In genomic region chr11:70528610-70529009, GRCm38 (mm10) we compare ENCODE assay signal across 31 mouse cellular contexts. TPM values are rescaled to one million over a fixed set of nuclear protein-coding genes. Genes with fewer than 3 reads are reported as not detected.
"Had no signal": no experiment of that assay in that cellular context is flagged by ENCODE, and none has a peak within 500 bp of the region (broad histone marks: within the 10 kb centered on the region; RNA-seq: fewer than 3 reads in every experiment).

No protein-coding gene starts in this region.

- H3K4me3 ChIP-seq: kidney, embryonic 15.5 days; left cerebral cortex, adult 2 months; limb, embryonic 12.5 days; limb, embryonic 15.5 days; lung, embryonic 15.5 days; midbrain, embryonic 12.5 days; midbrain, embryonic 15.5 days; neural tube, embryonic 13.5 days had no signal

- H3K27ac ChIP-seq: kidney, embryonic 15.5 days; left cerebral cortex, adult 2 months; limb, embryonic 12.5 days; limb, embryonic 15.5 days; liver, embryonic 14.5 days; lung, embryonic 15.5 days; midbrain, embryonic 12.5 days; midbrain, embryonic 15.5 days; neural tube, embryonic 13.5 days; stomach, postnatal 0 days had no signal

- H3K4me2 ChIP-seq: kidney, embryonic 15.5 days; limb, embryonic 12.5 days; limb, embryonic 15.5 days; liver, embryonic 11.5 days; lung, embryonic 15.5 days; midbrain, embryonic 12.5 days; midbrain, embryonic 15.5 days; neural tube, embryonic 13.5 days had no signal

- DNase-seq: kidney, adult 11 months; kidney, adult 8-10 months; kidney, postnatal 10 days; kidney, postnatal 36 days; left cerebral cortex, postnatal 4 days; liver, postnatal 0 days; lung, postnatal 10 days; lung, postnatal 4 days; retina, postnatal 1 day; right cerebral cortex, postnatal 25 days; spleen, adult 18-20 months; thymus, adult 2 months; thymus, postnatal 14 days; thymus, postnatal 4 days had no signal

- H3K27me3 ChIP-seq: kidney, embryonic 15.5 days; limb, embryonic 12.5 days; limb, embryonic 15.5 days; lung, embryonic 15.5 days; midbrain, embryonic 12.5 days; midbrain, embryonic 15.5 days; neural tube, embryonic 13.5 days had no signal

RNA-seq across cellular contexts. Expression of gene Gm40193, which starts 4.1 kb away (rescaled TPM):
- total RNA-seq: layer of hippocampus, adult 8-10 months; layer of hippocampus, postnatal 25 days; left cerebral cortex, adult 2 months; left cerebral cortex, postnatal 10 days; left cerebral cortex, postnatal 4 days; megakaryocyte, adult 5-6 weeks; neutrophil, adult 5-6 weeks had no signal
- polyA plus RNA-seq: kidney, embryonic 15.5 days; limb, embryonic 12.5 days; limb, embryonic 15.5 days; liver, embryonic 11.5 days; liver, embryonic 14.5 days; liver, postnatal 0 days; lung, embryonic 15.5 days; midbrain, embryonic 12.5 days; midbrain, embryonic 15.5 days; neural tube, embryonic 13.5 days; stomach, embryonic 14.5 days; stomach, postnatal 0 days; thymus, adult 2 months had no signal

RNA-seq across cellular contexts. Expression of gene Gltpd2, which starts 9.6 kb away (rescaled TPM):
- total RNA-seq: layer of hippocampus, adult 8-10 months; layer of hippocampus, postnatal 25 days; left cerebral cortex, adult 2 months; left cerebral cortex, postnatal 10 days; left cerebral cortex, postnatal 4 days; megakaryocyte, adult 5-6 weeks; neutrophil, adult 5-6 weeks had no signal
- polyA plus RNA-seq: midbrain, embryonic 12.5 days had no signal

RNA-seq across cellular contexts. Expression of gene Vmo1, which starts 14.2 kb away (rescaled TPM):
- total RNA-seq: layer of hippocampus, adult 8-10 months; layer of hippocampus, postnatal 25 days; left cerebral cortex, adult 2 months; left cerebral cortex, postnatal 10 days; megakaryocyte, adult 5-6 weeks; neutrophil, adult 5-6 weeks had no signal
- polyA plus RNA-seq: midbrain, embryonic 12.5 days; midbrain, embryonic 15.5 days had no signal
